Mouse (Mus musculus) ES-Bruce4 (cell line): Measurements from ENCODE around the gene Mtus2. TPM values are rescaled to one million over a fixed set of nuclear protein-coding genes. Genes with fewer than 3 reads are reported as not detected.

Experiments used
- H3K27ac ChIP-seq: 2 replicates; pipeline ENCODE4 v1.5.1; 2012; ENCODE audit warnings: low read length, inconsistent platforms; ENCODE audit not compliant: insufficient read depth
- H3K27me3 ChIP-seq: 2 replicates; pipeline ENCODE4 v1.6.1; 2012; ENCODE audit warnings: mild to moderate bottlenecking, low read length, inconsistent platforms; ENCODE audit not compliant: control insufficient read depth, poor library complexity, insufficient read depth, severe bottlenecking
- H3K36me3 ChIP-seq: 2 replicates; pipeline ENCODE4 v1.6.1; 2012; ENCODE audit warnings: inconsistent platforms, mild to moderate bottlenecking, low read length, moderate library complexity; ENCODE audit not compliant: control insufficient read depth, poor library complexity, insufficient read depth, severe bottlenecking
- H3K4me1 ChIP-seq: one replicate; pipeline ENCODE4 v1.8.1; 2011; ENCODE audit warnings: low read length; ENCODE audit not compliant: control insufficient read depth, insufficient read depth
- H3K4me3 ChIP-seq: 2 replicates; pipeline ENCODE4 v1.5.1; 2011; ENCODE audit warnings: low read depth, mild to moderate bottlenecking, low read length
- H3K9ac ChIP-seq: 2 replicates; pipeline ENCODE4 v1.6.1; 2012; ENCODE audit warnings: low read depth, mild to moderate bottlenecking, inconsistent platforms; ENCODE audit not compliant: poor library complexity, severe bottlenecking
- H3K9me3 ChIP-seq: replicated peaks from 2 replicates; pipeline ENCODE4 v1.6.1; 2012; ENCODE audit warnings: mild to moderate bottlenecking, low read length, inconsistent platforms; ENCODE audit not compliant: control insufficient read depth, poor library complexity, insufficient read depth, severe bottlenecking
- CTCF ChIP-seq: IDR thresholded peaks from one replicate; pipeline ENCODE4 v1.8.1; 2011; ENCODE audit warnings: low read depth, low read length
- EP300 ChIP-seq: IDR thresholded peaks from 2 replicates; pipeline ENCODE4 v1.6.1; 2011; ENCODE audit warnings: low read depth, low read length; ENCODE audit not compliant: insufficient read depth
- POLR2A ChIP-seq: IDR thresholded peaks from one replicate; pipeline ENCODE4 v1.8.1; 2011; ENCODE audit warnings: low read length; ENCODE audit not compliant: insufficient read depth
- polyA plus RNA-seq: library from polyadenylated mRNA; stranded (reverse); fragments of >200 nt; gene quantifications from 2 replicates; pipeline ENCODE4 v1.2.4, GENCODE M21; 2011; ENCODE audit warnings: low read depth; ENCODE audit not compliant: missing spikeins, insufficient read depth, insufficient read length

The Mtus2 gene
- polyA plus RNA-seq, 1 experiment = 2.4 TPM

GRCm38 (mm10) chr5:147963820-147964580 is 6.9 kb downstream of the Mtus2 start:
- Histone ChIP-seq H3K9ac (no peak overlapping the region), H3K9me3 (no peaks in the 10 kb centered on the region), H3K27ac (no peak overlapping the region), H3K36me3 (no peaks in the 10 kb centered on the region), H3K4me3 (no peak overlapping the region), H3K27me3 (no peaks in the 10 kb centered on the region), H3K4me1 (peaks cover 2% of the 10 kb centered on the region)
- TF ChIP-seq POLR2A (no peak), CTCF (no peak), EP300 (no peak)

- Histone ChIP-seq H3K36me3 (no peaks in the 10 kb centered on the region), H3K4me1 (peaks cover 2% of the 10 kb centered on the region), H3K9me3 (no peaks in the 10 kb centered on the region), H3K27ac (no peak overlapping the region), H3K4me3 (no peak overlapping the region), H3K27me3 (no peaks in the 10 kb centered on the region), H3K9ac (no peak overlapping the region)
- TF ChIP-seq CTCF (peak; percentile 78), POLR2A (no peak), EP300 (no peak)
These were observed 7.7 kb downstream of the Mtus2 start for GRCm38 (mm10) chr5:147964776-147965175.

- Histone ChIP-seq H3K27ac (no peak overlapping the region), H3K4me3 (0 out of 2 replicates have a peak overlapping the region, but pooled peaks have one; percentile 12), H3K9ac (no peak overlapping the region), H3K27me3 (no peaks in the 10 kb centered on the region), H3K36me3 (no peaks in the 10 kb centered on the region), H3K9me3 (no peaks in the 10 kb centered on the region), H3K4me1 (peaks cover 2% of the 10 kb centered on the region)
- TF ChIP-seq CTCF (no peak), POLR2A (no peak), EP300 (no peak)
These were observed 9.5 kb downstream of the Mtus2 start for GRCm38 (mm10) chr5:147966646-147967045.

DNA sequence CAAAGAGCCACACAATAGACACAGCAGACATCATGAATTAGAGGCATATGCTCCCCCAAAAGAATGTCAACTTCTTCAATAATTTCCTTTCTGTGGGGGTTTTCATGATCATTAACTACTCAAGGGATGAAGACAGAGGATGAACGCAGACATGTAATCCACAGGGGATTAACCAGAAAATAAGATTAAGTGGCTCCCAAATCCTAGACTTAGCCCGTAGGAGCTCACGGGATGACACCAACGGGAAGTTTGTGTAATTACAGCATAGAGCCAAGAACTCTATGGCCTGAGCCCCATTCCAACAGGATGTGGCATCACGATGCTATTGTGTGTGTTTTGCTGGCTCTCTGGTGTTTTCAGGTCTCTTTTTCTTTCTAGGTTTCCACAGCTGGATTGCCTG is 12.4 kb downstream of the Mtus2 start:
- H3K27me3 ChIP-seq = no peaks in the 10 kb centered on the region
- H3K4me3 ChIP-seq = no peak overlapping the region
- TF ChIP-seq CTCF (no peak), POLR2A (no peak), EP300 (no peak)
- no peaks in the 10 kb centered on the region for H3K36me3 ChIP-seq
- H3K9me3 ChIP-seq = no peaks in the 10 kb centered on the region
- H3K9ac ChIP-seq = no peak overlapping the region
- H3K27ac ChIP-seq = no peak overlapping the region
- peaks cover 2% of the 10 kb centered on the region for H3K4me1 ChIP-seq

DNA sequence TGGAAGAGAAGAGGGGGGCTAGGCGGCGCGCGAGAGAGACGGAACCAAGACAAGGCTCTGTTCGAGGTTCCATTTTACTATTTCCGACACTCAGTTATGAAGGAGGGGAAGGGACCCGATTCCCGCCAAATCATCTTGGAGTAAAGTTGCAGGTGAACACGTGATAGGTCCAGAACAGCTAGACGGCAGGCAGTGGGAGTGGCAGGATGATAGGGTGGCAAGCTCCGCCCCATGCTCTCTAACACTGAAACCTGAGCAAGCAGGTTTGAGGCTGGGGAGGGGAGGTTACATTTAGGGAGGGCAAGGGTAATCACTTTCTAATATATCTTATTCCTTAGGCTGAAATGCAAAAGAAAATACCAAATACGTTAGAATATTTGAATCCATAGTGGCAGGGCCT is 18.9 kb downstream of the Mtus2 start:
- H3K9me3 ChIP-seq = no peaks in the 10 kb centered on the region
- no peak overlapping the region for H3K27ac ChIP-seq
- H3K4me1 ChIP-seq = peaks cover 3% of the 10 kb centered on the region
- TF ChIP-seq CTCF = no peak
- TF ChIP-seq POLR2A = no peak
- no peak for TF ChIP-seq EP300
- no peaks in the 10 kb centered on the region for H3K36me3 ChIP-seq
- H3K4me3 ChIP-seq = peak overlapping the region; percentile 39
- no peaks in the 10 kb centered on the region for H3K27me3 ChIP-seq
- no peak overlapping the region for H3K9ac ChIP-seq

DNA sequence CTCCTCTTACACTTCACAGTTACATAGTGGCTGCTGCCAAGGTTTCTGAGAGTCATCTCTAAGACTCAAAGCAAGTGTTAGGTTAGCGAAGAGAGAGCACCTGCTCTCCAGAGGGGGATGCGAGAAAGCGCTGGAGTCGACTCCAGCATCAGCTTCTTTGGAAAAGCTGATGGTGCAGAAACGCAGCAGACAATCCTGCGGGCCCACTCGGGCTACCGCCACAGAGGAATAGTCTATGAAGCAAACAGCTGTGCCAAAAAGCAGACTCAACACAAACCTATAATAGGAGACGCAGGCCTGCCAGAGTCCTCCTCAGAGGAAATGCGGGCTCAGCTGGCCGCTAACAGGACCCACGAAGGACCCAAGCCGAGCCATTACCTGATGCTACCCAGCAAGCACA is 23.5 kb downstream of the Mtus2 start:
- Histone ChIP-seq H3K4me3 (peak overlapping the region; percentile 9), H3K27ac (no peak overlapping the region), H3K4me1 (peaks cover 2% of the 10 kb centered on the region), H3K9ac (peak overlapping the region; percentile 31; the same call in 1 of the 2 replicates), H3K27me3 (no peaks in the 10 kb centered on the region), H3K9me3 (no peaks in the 10 kb centered on the region), H3K36me3 (no peaks in the 10 kb centered on the region)
- TF ChIP-seq POLR2A = no peak
- TF ChIP-seq EP300 = no peak
- TF ChIP-seq CTCF = no peak
